Mouse (Mus musculus) thymus, adult 2 months (tissue): ENCODE results near the gene Slc19a3.

Experiments used
- CTCF ChIP-seq: fragments of 200-500 bp; IDR thresholded peaks from 2 replicates; pipeline ENCODE4 v1.5.1; 2012; ENCODE audit warnings: mild to moderate bottlenecking, control low read depth, low read length, moderate library complexity, borderline replicate concordance; ENCODE audit not compliant: control insufficient read depth, poor library complexity, insufficient read depth; ENCODE audit errors: extremely low read depth
- POLR2A ChIP-seq: fragments of 200-500 bp; IDR thresholded peaks from 2 replicates; pipeline ENCODE4 v1.6.1; 2012; ENCODE audit warnings: mild to moderate bottlenecking, low read length, control low read depth, moderate library complexity; ENCODE audit not compliant: control insufficient read depth, poor library complexity, insufficient read depth; ENCODE audit errors: extremely low read depth

- no peak for TF ChIP-seq CTCF
- TF ChIP-seq POLR2A, result no peak
Measured at GRCm38 (mm10) chr1:82991596-82991995, 46.7 kb downstream of the Slc19a3 start.
